Mouse (Mus musculus) ovary, adult 18-20 months (tissue): ENCODE measurements around the gene Arnt2.

ENCODE experiments used
- DNase-seq: peaks from one replicate; pipeline ENCODE4 v3.0.0; 2022; ENCODE audit warnings: low spot score, mixed read lengths

Arnt2 gene

GRCm38 (mm10) chr7:84343160-84343559 lies 66.8 kb downstream of the Arnt2 start:
- no peak for DNase-seq

DNA sequence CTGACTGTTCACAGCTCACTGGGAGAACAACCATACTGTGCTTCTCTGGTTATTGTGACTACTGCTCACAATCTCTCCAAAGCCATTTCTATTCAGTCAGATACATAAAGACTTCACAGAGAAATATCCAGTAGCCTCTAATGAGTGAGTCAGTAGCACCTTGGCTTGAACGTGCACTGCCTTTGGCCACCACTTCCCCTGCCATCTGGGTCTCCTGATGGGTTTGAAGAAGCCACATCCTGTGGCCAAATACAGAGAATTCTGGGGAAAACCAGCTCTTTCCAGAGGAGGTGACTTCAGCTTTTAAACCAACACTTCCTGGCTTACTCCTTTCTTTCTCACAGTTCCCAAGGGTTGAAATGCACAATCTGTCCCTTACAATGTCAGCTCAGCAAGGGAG lies 69.0 kb downstream of the Arnt2 start:
- no peak for DNase-seq

GRCm38 (mm10) chr7:84339186-84339585 lies 70.8 kb downstream of the Arnt2 start:
- peak; percentile 41 for DNase-seq

GRCm38 (mm10) chr7:84337768-84338167 lies 72.2 kb downstream of the Arnt2 start:
- DNase-seq, result no peak

GRCm38 (mm10) chr7:84336907-84337306 lies 73.1 kb downstream of the Arnt2 start:
- DNase-seq, result no peak

DNA sequence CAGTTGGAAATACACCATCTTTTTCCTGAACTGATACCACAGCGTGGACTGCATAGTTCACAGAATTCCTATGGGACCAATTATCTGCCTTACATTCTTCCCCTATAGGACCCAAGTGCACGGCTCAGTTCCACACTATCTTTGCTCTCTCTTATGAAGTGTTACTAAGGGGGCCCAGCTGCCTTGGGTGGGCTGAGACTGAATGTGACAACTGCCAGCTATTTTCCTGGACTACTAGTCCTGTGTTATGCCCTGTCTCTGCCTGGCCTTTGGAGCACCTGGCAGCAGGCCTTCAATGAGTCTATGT lies 73.4 kb downstream of the Arnt2 start:
- DNase-seq, result no peak

GRCm38 (mm10) chr7:84335766-84336579 lies 74.0 kb downstream of the Arnt2 start:
- no peak for DNase-seq

DNA sequence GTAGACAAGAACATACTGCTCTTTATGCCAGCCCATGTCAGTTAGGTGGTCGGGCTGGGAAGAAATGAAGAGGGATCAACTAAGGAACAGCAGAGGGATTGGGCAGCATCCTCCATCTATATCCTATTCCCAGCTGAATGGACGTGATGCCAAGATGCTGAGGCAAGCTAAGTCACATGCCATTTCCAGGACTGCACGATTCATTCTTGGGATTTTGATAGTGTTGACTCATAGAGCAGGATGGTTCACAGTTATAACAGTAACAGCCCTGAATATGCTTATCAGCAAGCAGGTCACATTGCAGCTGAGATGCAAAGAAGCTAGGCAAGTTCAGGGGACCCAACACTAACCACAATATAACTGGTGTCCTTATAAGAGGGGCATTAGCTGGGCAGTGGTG lies 76.0 kb downstream of the Arnt2 start:
- no peak for DNase-seq

DNA sequence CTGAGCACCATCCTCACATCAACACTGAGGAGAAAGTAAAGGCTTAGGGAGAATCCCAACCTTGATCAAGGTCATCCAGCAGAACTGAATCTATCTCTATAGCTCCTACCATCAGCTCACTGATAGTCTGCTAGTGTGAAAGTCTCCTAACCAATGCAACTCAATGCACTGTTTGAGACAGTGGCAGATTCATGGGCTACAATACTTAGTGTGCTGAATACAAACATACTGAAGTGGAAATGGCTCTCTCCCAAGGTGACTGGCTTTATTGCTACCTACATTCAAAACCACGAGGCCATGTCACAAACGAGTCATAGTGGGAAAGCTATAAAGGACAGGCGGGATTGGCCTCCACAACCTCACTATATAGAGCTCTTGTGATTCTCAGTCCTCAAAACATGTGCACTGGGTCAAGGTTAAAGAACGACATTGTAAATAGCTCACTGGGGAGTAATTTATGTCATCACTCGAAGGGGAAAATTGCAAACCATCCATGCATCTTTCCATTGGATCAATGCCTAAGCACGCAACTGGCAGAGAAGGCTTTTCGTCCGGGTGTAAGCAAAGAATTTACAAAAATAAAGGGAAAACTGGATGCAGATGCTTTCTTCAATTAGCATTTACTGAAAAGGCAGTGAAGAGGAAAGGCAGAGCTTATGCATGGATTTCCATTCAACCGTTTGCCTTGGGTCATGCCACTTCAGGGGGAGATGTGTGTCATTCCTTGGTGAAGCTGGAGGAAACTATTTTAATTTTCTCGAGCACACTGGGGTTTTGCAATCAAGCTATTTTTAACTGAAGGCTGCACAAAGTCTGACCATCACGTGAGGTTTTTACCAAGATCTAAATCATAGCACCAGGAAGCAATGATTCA lies 77.4 kb downstream of the Arnt2 start:
- DNase-seq, result no peak

DNA sequence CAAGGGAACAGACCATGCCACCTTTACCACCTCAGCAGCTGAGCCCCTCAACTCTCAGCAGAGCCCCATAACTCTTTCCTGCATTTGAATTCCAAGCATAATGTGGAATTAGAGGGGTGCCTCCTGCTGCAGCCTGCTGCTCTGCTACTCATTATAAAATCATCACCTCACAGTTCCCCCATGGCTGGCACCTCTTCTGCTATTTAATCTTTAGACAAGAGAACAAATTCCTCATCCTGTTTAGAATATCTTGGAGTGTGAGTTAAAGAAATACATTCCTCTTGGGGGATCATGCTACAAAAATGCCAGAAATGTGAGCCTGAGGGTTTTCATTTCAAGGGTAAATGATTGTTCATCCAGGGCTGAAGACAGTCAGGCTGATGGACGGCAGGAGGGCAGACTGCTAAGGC lies 80.8 kb downstream of the Arnt2 start:
- no peak for DNase-seq

- no peak for DNase-seq
Observed at GRCm38 (mm10) chr7:84328770-84329169, 81.2 kb downstream of the Arnt2 start.

DNA sequence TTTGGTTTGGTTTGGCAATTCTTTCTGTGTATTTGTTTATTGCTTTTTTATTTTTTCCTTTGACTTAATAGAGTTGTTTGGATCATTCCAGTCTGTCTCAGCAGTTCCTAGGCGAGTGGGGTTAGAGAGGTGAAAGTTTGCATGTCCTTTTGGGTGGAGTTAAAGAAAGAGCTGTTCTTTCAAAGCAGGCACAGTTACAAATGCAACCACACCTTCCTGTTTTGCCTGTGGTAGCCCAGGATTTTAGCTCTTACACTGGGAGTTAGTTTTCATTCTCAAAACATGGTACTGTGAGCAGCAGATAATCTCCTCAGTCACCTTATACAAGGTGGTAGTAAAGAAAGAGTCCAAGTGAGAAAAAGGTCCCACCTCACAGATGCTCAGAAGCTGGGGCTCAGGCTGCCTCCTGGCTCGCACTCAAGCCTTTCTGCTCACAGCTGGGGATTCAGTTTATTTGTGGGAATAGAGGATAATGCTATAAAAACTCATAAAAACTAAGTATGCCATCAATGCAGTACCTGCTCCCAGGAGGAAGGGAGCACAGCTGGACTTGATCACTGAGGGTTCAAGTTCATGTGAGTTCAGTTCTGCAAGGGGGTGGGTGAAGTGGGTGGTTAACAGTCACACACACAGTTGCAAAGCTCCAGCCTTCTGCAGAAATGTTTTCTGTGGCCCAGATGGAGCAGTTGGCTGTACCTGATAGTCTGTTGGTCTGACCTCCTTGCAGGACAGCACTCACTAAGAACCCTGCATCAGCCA lies 84.2 kb downstream of the Arnt2 start:
- no peak for DNase-seq

- DNase-seq, result no peak
Observed at GRCm38 (mm10) chr7:84321542-84321941, 88.4 kb downstream of the Arnt2 start.

GRCm38 (mm10) chr7:84315353-84316003 lies 94.5 kb downstream of the Arnt2 start:
- no peak for DNase-seq

DNA sequence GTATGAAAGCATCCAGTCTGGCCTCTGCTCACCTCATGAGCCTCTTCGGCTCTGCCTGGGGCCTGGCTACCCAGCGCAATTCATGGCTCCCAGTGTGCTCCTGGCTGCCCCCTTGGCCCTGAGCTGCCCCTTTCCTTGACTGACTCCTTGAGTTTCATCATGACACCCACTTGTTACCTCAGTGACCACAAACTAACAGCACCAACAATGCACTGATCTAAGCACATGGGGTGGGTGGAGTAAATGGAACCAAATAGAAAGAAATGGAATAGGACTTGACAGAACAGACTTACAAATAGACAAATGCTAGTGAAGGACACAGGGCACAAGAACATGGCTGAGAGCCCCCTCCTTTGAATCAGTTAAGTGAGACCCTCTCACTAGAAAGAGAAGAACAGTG lies 95.2 kb downstream of the Arnt2 start:
- no peak for DNase-seq

- DNase-seq, result no peak
Observed at GRCm38 (mm10) chr7:84311624-84312023, 98.4 kb downstream of the Arnt2 start.

DNA sequence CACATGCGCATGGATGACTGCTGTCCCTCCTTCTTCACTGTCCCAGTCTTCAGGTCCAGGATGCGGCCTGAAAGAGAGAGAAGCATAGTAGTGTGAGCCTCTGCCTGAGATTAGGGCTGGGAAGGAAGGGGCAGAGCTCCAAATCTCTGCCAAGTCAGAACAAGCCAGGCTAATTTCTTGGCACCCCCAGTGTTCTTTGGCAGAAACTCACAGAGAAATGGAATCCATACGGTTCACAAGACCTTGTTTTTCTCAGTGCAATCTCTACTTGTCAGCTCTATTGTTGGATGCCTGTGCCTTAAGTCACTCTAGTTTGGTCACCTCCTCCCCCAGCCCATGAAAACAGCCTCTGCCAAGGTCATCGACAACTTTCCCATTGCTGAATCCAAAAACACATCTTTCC lies 99.1 kb downstream of the Arnt2 start:
- peak; percentile 61 for DNase-seq

- DNase-seq, result no peak
Observed at GRCm38 (mm10) chr7:84307329-84307925, 102.5 kb downstream of the Arnt2 start.

DNA sequence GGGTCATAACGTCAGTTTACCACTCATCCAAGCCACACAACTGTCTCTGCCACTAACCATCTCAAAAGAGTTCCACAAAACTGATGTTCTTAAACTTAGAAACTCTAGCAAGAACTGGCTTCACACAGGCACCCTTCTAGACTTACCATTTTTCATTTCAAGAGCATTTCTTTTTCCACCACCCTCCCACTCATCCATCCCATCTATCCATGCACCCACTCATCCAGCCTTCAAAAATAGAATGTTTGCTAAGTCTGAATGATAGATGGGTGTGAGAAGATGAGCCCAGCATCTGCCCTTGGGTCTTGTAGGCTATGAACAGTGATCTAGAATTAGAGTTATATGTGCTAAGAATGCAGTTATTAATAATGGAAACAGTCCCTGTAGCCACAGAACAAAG lies 109.7 kb downstream of the Arnt2 start:
- no peak for DNase-seq

DNA sequence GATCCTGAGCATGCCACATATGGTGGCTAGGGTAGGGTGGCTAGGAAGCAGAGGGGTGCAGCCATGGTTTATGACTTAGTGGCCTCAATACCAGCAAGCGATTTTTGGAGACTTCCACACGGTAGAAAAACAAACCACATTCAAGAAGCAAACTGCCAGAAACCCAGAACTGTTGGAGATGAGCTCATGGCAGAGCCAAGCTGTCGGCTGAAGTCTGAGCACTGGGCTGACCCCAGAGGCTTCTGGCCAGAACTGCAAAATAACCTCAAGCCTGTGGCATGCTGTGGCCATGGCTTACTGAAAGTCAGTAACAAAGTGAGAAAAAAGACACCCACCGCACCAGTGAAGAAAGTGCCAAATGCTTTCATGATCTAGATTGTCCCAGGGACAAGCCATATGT lies 110.4 kb downstream of the Arnt2 start:
- DNase-seq, result no peak

GRCm38 (mm10) chr7:84293054-84293453 lies 116.9 kb downstream of the Arnt2 start:
- DNase-seq, result peak; percentile 41

DNA sequence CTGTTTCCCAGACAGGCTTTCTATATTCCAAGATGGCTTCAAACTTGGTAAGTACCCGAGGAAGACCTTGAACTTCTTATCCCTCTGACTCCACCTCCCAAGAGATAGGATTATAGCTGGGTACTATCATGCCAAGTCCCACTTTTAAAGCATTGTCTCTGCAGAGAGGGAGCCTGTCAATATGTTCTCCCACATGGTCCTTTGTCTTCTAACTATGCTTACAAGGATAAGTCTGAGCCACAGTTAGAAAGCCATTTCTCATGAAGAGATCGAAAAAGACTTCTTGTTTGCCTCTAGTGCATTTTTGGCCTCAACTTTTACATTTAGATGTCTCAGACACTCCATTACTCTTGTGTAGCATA lies 122.8 kb downstream of the Arnt2 start:
- no peak for DNase-seq
